Mouse (Mus musculus): ENCODE results near the gene Hip1r.

The Hip1r gene

DNA sequence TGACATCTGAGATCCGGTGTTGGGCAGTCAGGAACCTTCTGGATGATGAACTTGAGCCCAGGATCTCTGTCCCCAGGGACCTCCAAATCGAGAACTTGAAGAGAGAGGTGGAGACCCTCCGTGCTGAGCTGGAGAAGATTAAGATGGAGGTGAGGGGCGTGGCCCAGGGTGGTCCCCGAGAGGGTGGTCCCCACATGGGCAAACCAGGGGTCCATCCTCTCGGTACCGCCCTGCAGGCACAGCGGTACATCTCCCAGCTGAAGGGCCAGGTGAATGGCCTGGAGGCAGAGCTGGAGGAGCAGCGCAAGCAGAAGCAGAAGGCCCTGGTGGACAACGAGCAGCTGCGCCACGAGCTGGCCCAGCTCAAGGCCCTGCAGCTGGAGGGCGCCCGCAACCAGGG lies 23.3 kb downstream of the Hip1r start:
- DNase-seq (ENCODE audit: low read depth, low spot score), result no peak

DNA sequence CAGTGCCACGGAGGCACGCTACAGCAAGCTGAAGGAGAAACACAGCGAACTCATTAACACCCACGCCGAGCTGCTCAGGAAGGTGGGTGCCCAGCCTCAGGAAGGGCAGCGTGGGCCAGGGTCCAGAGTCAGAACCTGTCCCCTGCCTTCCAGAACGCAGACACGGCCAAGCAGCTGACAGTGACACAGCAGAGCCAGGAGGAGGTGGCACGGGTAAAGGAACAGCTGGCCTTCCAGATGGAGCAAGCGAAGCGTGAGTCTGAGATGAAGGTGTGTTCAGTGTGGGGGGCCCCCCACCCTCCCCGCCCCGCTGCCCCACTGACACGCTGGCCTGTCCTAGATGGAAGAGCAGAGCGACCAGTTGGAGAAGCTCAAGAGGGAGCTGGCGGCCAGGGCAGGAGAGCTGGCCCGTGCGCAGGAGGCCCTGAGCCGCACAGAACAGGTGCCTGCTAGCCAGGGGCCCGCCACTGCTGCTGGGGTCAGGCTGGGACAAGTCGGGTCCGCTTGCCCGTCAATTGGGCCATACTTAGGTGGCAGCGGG lies 23.9 kb downstream of the Hip1r start:
- DNase-seq (ENCODE audit: low read depth, low spot score), result no peak

DNA sequence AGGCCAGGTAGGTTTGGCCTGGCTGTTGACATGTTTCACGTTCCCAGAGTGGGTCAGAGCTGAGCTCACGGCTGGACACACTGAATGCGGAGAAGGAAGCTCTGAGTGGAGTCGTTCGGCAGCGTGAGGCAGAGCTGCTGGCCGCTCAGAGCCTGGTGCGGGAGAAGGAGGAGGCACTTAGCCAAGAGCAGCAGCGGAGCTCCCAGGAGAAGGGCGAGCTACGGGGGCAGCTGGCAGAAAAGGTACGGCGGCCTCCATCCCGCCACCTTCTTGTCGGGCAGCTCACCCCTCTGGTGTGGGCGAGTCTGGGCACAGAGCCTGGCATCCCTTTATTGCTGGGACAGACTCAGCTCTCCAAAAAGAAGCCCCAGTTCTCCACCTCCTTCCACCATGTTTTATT lies 24.4 kb downstream of the Hip1r start:
- no peak for DNase-seq (ENCODE audit: low read depth, low spot score)

DNA sequence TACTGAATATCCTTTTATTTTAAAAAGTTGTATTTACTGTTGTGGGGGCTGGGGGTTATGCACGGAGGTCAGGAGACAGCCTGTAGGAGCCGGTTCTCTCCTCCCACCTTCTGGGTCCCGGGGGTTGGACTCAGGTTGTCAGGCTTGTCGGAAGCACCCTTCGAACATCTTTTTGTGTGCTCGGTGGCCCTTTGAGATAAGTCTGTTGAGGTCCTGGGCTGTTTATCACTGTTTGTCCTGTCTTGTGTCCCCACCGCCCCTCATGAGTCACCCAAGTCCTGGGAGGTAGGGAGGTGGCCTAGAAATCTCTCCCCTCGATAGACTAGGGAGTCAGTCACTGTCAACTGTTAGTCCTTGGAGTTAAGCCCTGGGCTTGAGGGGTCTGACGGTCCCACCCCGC lies 24.9 kb downstream of the Hip1r start:
- no peak for DNase-seq (ENCODE audit: low read depth, low spot score)

DNA sequence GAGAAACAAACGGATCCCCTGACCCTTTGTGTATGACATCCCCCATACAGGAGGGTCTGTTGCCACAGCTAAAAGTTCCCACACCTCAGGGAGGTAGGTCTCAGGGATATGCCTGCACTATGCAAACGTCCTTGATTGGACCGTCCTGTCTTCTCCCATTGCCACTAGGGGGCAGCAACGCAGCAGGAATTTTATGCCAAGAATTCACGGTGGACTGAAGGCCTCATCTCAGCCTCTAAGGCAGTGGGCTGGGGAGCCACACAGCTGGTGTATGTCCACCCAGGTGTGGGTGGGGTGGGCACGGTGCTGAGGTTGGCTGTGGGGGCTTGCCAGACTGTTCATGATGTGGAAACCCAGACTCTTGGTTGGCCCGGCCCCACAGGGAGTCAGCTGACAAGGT lies 27.4 kb downstream of the Hip1r start:
- peak; percentile 39 for DNase-seq (ENCODE audit: low read depth, low spot score)

DNA sequence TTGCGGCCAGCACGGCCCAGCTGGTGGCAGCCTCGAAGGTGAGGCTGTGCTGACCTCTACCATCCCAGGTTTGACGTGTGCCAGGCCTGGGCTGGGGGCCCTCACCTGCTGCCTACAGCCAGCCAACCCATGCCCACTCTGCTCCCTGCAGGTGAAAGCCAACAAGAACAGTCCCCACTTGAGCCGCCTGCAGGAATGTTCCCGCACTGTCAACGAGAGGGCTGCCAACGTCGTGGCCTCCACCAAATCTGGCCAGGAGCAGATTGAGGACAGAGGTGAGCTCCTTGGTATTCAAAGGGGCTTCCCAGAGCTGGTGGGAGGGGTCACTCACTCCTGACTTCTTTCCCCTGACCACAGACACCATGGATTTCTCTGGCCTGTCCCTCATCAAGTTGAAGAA lies 27.8 kb downstream of the Hip1r start:
- DNase-seq (ENCODE audit: low read depth, low spot score), result no peak

DNA sequence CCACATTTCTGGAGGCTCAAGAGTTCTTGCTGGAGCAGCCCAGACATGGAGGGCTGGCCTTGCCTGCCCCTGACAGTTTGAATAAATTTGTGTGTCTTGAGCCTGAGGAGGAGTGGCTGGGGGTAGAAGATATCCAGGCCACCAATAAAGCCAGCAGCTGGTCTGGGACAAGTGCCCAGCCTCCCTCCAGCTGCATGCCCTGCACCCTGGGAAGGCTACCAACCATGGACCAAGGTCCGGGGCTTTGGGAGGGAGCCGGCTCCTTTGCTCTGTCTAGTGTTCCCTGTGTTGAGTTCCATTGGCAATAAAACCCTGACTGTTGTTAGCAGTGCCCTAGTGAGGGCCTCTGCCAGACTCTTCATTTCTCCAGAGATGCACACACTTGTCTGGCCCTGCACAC lies 29.4 kb downstream of the Hip1r start:
- DNase-seq (ENCODE audit: low read depth, low spot score), result no peak

DNA sequence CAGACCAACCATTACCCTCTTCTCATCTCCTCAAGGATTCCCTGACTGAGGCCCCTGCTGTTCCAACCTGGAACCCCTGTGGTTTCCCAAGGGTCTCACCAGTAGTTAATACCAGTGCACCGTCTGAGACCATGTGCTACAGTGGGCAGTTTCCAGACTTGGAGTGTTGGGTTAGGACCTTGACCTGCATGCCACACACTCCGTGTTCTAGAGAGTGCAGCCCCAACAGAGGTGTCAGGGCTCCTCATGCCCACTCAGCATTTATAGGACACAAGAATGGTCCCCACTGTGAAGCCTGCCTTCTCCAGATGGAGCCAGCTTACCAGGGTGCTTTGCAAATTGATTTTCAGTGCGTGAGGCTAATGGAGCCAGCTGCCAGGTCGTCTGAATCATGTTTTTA lies 29.9 kb downstream of the Hip1r start:
- DNase-seq (ENCODE audit: low read depth, low spot score), result no peak

DNA sequence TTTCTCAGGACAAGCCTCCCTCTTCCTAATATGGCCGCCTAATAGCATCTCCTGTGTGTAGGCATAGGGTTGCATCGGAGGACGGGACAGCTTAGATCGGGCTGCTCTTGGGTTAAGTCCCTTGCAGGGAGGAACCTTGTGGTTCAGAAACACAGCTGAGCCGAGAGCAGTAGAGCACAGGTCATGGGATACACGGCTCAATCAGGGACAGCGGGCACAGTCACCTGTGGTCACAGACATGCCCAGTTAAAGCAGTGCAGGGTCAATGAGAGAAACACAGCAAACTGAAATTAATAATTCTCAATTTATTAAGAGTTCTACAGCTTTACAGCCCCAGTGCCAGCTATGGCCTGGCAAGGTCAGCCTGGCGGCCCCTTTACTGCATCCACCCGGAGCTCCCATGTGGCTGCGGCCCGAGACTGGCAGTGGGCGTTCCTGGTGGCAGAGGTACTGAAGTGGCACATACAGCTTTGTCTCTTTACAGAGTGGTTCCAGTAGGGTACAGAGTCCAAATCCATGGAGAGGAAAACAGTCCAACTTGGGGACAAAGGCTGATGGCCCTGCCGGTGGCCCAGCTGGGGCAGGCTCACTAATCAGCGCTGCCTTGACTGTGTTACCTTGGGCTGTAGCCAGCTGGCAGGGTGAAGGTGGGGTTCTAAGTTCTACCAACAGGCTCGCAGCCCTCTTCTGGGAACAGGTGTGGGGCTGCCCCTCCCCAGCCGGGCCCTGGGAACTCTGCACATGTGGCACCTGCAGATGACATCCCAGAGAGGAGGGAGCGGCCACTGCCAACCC lies 31.1 kb downstream of the Hip1r start:
- DNase-seq (ENCODE audit: low read depth, low spot score), result no peak

DNA sequence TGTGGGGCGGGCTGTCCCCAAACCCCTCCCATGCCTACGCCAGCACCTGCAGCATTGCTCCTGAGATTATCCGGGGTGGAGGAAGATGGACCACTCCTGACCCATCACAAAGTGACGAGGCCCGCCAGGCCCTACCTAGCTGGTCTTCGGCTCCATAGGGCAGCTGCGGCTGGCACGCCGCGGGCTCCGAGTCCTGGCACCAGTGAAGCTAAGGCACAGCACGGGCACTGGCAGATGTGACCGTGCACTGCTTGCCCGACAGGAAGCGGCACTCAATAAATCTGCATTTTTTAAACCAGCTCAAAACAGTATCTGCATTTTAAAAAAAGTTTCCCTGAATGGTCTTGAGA lies 31.7 kb downstream of the Hip1r start:
- DNase-seq (ENCODE audit: low read depth, low spot score), result no peak

DNA sequence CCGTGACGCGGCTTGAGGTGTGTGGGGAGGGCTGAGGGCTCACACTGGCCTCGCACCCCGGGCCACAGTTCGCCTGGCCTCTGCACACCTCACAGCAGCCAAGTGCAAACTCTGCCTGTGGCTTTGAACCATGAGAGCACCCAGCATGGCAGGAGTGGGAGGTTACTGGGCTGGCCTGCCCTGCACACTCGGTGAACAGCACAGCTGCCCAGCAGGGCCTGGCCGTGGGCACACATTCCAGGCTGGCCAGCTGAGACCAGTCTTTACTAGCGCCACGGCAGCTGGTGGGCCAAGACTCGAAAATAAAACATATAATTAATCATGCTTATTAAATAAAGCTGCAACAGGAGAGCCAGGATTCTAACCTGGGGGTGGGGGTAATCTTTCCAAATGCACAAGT lies 32.2 kb downstream of the Hip1r start:
- no peak for DNase-seq (ENCODE audit: low read depth, low spot score)

DNA sequence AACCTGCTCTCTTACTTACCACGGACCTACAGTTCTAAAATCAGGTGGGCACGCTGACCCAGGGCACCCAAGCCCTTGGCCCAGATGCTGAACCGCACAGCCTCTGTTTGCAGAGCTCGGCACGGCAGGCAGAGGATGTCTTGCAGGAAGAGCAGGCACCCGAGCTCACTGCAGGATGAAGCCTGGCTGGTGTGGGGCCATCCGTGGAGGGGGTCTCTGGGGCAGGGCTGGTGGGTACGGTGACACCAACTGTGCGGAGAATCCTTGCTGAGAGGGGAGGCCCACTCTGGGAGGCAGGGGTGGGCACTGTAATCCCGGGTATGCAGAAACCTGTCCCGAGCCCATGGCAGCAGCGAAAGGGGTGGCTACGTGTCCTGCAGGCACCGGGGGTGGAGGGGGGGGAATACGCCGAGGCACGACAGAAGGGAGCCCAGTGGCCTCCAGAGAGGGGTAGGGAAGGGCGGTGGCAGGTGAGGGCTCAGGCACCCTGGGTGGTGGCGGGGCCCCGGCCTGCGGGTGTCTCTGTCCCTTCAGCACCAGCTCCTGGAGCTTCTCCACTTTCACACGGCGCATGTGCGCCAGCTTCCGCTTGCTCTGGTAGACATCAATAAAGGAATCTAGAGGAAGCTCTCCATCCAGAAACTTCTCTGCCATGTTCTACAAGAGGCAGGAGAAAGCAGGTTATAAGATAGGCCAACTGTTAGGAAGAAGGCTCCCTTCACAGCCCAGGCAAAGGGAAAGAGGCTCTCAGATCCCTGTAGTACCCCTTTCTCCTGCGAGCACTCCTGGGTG lies 32.9 kb downstream of the Hip1r start:
- no peak for DNase-seq (ENCODE audit: low read depth, low spot score)

DNA sequence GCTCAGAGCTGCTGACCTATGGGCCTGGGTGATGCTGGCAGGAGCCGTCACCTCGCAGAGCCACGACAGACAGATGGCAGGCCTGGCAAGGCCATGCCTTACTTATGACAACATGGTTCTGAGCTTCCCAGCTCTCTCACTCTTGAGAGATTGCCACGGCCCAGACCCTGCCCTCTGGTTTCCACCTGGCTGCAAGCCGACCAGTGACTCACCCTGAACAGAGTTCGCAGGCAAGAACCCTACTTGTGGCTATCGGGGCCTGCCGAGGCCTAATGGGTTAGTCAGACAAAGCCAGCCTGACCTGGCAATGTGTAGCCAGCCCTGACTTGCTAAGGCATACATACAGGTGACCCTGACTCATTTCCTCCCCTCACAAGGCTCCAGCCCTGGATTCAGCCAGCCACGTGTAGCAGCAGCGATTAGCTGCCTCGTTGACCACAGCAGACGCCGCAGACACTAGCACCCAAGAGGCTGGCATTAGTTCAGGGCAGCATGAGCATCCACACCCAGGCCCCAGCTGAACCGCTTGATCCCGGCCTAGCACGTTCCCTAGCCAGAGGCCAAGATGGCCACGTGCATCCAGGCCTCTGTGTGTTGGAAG lies 33.6 kb downstream of the Hip1r start:
- DNase-seq (ENCODE audit: low read depth, low spot score), result no peak

DNA sequence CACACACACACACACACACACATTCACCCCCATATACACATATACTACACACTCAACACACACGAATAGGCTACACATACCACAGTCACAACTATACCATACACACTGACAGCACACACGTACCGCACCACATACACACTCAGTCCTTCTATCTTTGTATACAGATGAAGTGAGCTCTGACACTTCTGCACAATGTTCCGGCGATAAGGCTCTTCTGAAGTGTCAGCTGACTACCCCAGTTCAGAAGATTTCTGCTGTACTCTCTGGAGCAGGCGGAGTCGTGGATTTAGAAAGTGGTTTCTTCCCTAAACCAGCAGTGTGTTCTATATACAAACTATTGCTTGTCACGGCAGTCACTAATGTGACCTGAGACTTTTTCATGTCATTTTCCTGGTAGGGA lies 36.6 kb downstream of the Hip1r start:
- no peak for DNase-seq (ENCODE audit: low read depth, low spot score)

DNA sequence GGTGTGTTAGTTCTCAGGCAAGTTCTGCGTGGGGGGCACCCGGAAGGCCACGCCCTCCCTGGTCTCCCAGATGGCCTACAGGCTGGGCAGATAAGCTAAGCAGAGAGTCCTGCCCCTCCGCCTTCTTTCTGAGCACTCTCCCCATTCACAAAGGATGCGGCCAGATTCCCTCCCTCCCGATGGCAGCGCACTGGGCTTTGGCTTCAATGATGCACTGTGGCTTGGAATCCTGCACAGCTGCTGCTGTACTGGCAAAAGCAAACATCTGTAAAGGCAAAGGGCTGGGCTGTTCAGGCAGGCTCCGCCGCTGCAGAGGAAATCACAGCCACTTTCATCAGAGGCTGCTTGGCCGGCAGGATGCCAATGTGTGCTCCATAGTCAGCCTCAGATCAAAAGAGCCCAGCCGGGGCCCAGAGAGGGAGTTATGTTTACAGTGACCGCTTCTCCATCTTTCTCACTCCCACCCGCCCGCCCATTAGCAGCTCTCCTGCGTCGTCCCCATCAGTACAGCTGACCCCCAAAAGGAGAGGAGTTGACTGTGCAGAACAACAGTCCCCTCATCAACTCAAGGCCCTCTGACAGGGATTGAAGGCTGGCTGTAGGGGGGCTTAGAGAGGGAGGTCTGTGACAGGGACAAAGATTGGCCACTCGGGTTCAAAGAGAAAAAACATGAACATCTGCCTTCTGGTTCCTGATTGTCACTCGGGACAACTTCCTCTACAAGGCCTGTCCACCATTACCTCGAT lies 37.7 kb downstream of the Hip1r start:
- no peak for DNase-seq (ENCODE audit: low read depth, low spot score)

DNA sequence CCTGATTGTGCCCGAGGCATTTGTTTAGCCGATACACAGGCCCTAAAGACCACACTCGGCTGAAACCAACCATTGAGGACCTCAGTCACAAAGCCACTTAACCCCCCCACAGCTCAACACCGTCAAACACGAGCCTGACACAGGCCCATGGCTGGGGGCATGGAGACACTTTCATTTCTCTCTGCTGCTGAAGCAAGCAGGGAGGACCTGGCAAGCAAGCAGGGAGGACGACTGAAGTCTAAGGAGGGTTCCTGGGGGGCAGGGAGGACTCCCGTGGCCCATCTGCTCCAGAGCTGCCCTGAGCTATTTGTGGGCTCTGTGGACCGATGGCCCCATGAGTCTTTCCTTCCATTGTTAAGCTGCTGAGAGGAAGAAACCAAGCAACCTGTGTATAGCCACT lies 38.5 kb downstream of the Hip1r start:
- no peak for DNase-seq (ENCODE audit: low read depth, low spot score)

DNA sequence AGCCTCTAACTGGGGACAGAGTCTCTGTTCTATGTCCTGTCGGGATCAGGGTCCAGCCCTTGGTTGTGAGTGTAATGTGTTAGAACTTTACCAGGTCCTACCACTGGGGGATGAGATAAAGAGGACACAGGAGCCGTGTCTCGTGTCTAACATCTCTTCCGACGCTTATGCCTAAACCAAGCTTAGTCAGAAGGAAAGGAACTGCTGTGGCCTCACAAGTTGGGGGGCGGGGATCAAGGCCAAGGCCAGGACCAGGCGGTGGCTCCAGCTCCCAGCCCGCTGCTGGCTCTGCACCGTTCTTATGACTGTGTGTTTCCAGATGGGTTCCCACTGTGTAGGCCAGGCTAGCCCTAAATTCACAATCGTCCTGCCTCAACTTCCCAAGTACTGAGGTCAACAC lies 39.5 kb downstream of the Hip1r start:
- no peak for DNase-seq (ENCODE audit: low read depth, low spot score)

DNA sequence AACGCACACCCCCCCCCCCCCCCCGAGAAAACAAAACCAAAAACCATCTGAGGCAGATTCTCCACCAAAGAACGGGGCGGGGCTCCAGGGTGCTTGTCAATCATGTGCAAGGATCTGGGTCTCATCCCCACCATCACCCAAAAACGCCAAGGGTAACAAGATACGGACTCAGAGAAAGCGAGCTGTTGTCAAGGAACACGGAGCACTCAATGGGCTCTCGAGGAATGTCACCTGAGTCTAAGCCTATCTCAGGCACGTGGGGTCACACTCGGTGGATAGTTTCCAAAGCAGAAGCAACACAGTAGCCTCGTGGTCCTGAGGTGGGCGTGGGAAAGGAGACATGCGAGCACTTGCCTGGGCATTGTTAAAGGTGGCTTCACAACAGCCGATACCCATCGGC lies 40.3 kb downstream of the Hip1r start:
- no peak for DNase-seq (ENCODE audit: low read depth, low spot score)

DNA sequence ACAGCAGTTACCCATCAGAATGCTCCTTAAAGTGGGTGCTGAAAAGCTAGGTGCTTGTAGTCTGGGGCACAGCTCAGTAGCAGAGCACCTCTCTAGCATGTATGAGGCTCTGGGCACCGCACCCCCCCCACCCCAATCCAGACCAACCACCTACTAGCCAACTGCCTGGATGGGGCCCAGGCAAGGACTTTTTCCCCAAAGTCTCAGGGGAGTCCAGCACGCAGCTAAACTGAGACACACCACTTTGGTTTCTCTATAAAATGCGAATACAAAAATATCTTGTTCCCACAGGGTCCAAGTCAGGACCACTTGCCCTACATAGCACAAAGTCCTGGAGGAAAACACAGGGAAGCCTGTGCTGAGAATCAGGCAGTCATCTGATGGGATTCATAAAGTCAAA lies 40.8 kb downstream of the Hip1r start:
- DNase-seq (ENCODE audit: low read depth, low spot score), result no peak

DNA sequence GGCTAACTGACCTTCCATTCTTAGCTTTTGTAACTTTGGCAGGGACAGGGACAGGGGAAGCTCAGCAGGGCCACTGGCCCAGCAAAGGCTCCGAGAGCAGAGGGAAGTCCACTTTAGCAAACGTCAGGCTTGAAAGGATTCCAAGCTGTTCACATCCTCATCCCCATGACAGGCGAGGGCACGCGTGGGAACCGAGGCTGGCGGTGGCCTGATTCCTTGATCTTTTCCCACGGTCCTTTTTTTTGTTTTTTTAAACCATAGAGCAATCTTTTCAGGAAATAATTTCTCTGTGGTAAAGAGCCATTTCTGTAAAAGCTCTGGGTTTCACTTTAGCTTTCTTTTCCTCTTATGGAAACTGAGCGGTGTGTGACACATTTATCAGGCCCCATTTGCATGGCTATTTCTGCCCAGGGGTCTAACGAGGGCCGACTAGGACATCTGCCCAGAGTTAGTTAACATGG lies 41.4 kb downstream of the Hip1r start:
- no peak for DNase-seq (ENCODE audit: low read depth, low spot score)

DNA sequence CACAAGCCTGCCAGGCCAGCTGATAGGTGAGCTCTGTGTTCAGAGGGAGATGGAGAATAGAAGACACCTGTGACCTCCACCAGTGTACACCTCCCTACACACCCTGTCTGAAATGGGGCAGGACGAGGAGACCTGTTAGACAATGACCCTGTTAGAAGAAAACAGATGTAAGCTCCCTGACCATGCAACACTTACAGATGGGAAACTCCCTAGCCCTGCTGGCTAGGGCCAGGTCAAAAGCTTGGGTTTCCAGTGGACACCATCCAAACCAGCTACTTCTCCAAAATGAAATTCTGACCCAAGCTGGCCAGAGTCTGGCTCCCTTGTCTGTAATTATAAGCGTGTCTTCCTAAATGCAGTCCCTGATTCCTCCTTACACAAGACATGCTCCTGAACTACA lies 42.3 kb downstream of the Hip1r start:
- DNase-seq (ENCODE audit: low read depth, low spot score), result no peak

DNA sequence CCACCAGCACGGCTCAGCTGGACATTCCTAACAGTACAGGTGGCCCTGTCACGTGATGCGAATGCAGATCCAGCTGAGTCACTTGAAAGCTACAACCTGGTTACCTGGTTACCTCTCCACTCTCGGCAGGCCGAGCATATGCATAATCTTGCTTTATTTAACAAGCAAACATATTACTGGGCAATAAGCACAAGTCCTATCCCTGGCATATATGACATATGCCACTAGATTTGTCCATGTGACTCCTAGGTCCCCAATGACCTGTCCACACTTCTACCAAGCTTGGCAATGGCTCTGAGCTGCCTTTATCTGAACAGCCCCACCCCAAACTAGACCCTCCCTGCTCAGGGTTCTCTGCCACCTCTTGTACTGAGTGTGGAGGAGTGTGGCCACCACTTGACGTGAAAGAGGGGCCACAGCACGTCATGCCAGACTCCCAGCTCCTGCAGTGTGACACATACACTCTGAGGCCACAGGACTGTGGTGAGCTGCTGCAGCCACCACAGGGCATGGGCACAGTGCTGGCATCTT lies 42.9 kb downstream of the Hip1r start:
- no peak for DNase-seq (ENCODE audit: low read depth, low spot score)
